Mouse (Mus musculus) forebrain, embryonic 15.5 days (tissue): ENCODE data around the gene Stox2. TPM values are rescaled to one million over a fixed set of nuclear protein-coding genes. Genes with fewer than 3 reads are reported as not detected.

Experiments
- ATAC-seq: fragments of 200-750 bp; cut with Nextera tagmentation; replicated peaks from 2 replicates; pipeline ENCODE4 v1.8.0; 2017; ENCODE audit warnings: mild to moderate bottlenecking, moderate TSS enrichment, moderate library complexity
- H3K27ac ChIP-seq: fragments of 300-500 bp; sonication (generic); replicated peaks from 2 replicates; pipeline ENCODE4 v1.5.1; 2015; ENCODE audit warnings: mild to moderate bottlenecking, inconsistent platforms
- H3K27me3 ChIP-seq: fragments of 300-500 bp; sonication (generic); 2 replicates; pipeline ENCODE4 v1.6.1; 2015; ENCODE audit warnings: inconsistent platforms
- H3K36me3 ChIP-seq: fragments of 300-500 bp; sonication (generic); 2 replicates; pipeline ENCODE4 v1.6.1; 2015; ENCODE audit warnings: mild to moderate bottlenecking, inconsistent platforms
- H3K4me1 ChIP-seq: fragments of 300-500 bp; sonication (generic); 2 replicates; pipeline ENCODE4 v1.6.1; 2015; ENCODE audit warnings: inconsistent platforms
- H3K4me2 ChIP-seq: fragments of 300-500 bp; sonication (generic); replicated peaks from 2 replicates; pipeline ENCODE4 v1.6.1; 2015; ENCODE audit warnings: mild to moderate bottlenecking, inconsistent platforms
- H3K4me3 ChIP-seq: fragments of 300-500 bp; sonication (generic); 2 replicates; pipeline ENCODE4 v1.5.1; 2015; ENCODE audit warnings: mild to moderate bottlenecking, inconsistent platforms
- H3K9ac ChIP-seq: fragments of 300-500 bp; sonication (generic); replicated peaks from 2 replicates; pipeline ENCODE4 v1.6.1; 2015; ENCODE audit warnings: mild to moderate bottlenecking, inconsistent platforms
- H3K9me3 ChIP-seq: fragments of 300-500 bp; sonication (generic); 2 replicates; pipeline ENCODE4 v1.6.1; 2016; ENCODE audit warnings: inconsistent platforms
- WGBS: fragments of 180-500 bp; shearing (Covaris S2); methylation state at CpG from one replicate; pipeline ENCODE4 v1.1.7; 2015; ENCODE audit warnings: mixed read lengths; 5-methylcytosine and 5-hydroxymethylcytosine counted together
- polyA plus RNA-seq: library from polyadenylated mRNA; unstranded; fragments of >200 nt; fragmentation: Nextera tagmentation; extraction: Ambion mirVana; gene quantifications from 2 replicates; pipeline ENCODE4 v1.2.1, GENCODE M21; 2015

Stox2 gene
- polyA plus RNA-seq, 1 experiment from 2014 or later: 47.2 TPM

DNA sequence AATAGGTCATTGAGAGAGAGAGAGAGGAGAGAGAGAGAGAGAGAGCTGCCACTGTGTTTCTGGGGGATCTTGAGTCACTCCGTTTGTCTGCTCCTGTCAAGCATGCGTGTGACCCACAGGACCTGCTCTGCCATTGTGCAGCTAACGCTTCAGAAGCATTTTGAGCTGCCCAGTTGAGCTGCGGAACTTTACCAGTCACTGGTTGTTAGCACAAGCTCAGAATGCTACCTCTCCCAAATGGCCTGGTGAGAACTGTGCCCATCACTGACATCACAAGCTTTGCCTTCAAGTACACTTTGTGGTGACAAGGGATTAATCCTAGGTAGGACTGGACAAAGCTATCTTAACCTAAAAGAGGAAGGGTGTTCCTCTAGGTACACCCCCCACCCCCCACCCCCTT lies 263.9 kb downstream of the Stox2 start:
- Histone ChIP-seq H3K27ac (no peak overlapping the region), H3K4me2 (no peak overlapping the region), H3K9me3 (no peaks in the 10 kb centered on the region), H3K4me1 (0 out of 2 replicates have a peak, but pooled peaks cover 3% of the 10 kb centered on the region), H3K4me3 (no peak overlapping the region), H3K9ac (no peak overlapping the region), H3K27me3 (no peaks in the 10 kb centered on the region), H3K36me3 (peaks cover 29% of the 10 kb centered on the region)
- WGBS: 73% methylated on average over 4 of the region's 4 CpGs
- no peak for ATAC-seq

DNA sequence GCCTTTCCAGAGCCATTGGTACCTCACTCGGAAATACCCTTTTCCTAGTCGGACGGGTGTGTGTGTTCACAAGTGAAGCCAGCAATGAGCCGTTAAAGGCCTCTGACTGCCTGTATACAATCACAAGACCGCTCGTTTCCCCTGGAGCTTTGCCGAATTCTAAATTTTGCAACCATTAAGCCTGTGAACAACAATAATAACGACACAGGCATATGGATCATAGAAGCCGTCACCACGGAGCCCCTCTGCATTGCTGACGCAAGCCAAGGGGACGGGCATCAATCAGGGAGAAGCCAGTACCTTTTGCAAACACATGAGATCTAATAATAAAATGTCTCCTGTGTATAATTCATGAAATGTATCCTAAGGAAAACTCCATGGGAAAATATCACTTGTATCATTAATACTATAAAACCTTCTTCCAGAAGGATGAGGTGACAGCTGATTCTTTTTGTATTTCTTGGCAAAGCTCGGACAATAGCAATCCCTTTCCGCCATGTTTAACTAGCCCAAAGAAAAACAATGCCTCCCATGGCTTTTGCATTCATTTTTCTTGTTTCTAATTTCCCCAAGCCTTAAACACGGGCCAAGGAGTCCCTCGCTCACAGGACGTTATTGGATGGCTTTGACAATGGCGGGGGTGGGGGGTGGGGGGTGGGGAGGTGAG lies 265.0 kb downstream of the Stox2 start:
- Histone ChIP-seq H3K36me3 (peaks cover 22% of the 10 kb centered on the region), H3K9me3 (no peaks in the 10 kb centered on the region), H3K27me3 (no peaks in the 10 kb centered on the region), H3K27ac (no peak overlapping the region), H3K9ac (no peak overlapping the region), H3K4me2 (no peak overlapping the region), H3K4me1 (0 out of 2 replicates have a peak, but pooled peaks cover 3% of the 10 kb centered on the region), H3K4me3 (no peak overlapping the region)
- 61% methylated on average over 18 of the region's 18 CpGs for WGBS
- no peak for ATAC-seq

DNA sequence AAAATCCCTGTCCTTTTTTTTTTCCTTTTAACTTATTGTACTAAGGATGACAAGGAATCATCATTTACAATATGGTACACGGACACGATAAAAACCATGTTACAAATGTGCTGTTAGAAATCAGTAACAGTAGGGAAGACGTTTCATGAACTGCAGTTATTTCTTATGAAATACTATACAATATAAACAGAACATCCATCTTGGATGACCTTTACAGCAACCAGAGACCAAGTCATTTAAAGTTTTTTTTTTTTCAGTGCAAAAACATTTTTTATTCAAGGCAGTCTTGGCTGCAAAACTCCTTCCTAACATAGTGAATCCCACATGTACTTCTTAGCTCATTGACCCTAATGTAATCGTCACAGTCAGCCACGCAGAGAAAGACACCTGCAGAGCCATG lies 266.0 kb downstream of the Stox2 start:
- H3K9me3 ChIP-seq: no peaks in the 10 kb centered on the region
- H3K27ac ChIP-seq: no peak overlapping the region
- no peak for ATAC-seq
- 0 out of 2 replicates have a peak, but pooled peaks cover 3% of the 10 kb centered on the region for H3K4me1 ChIP-seq
- H3K9ac ChIP-seq: no peak overlapping the region
- H3K4me3 ChIP-seq: no peak overlapping the region
- 86% methylated on average over 5 of the region's 5 CpGs for WGBS
- no peaks in the 10 kb centered on the region for H3K27me3 ChIP-seq
- H3K36me3 ChIP-seq: peaks cover 12% of the 10 kb centered on the region; the same call in 1 of the 2 replicates
- no peak overlapping the region for H3K4me2 ChIP-seq

DNA sequence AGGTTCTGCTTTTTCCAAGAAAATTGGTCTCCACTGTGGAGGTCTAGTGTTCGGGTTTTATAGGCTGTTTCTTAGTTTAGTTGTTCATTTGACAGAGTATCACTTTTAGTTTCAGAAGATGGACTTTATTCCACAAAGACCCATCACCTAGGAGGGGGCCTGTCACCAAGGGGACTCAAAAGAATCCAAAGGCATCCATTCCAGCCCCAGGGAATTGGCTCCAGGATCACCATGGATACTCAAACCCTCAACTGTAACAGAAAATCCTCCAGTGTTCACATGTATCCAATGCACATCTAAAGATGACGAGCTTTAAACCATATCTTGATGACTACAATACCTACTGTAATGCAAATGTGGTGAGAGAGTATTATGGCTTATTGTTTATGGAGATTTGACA lies 267.4 kb downstream of the Stox2 start:
- Histone ChIP-seq H3K27ac (no peak overlapping the region), H3K27me3 (no peaks in the 10 kb centered on the region), H3K4me2 (no peak overlapping the region), H3K36me3 (peaks cover 3% of the 10 kb centered on the region; the same call in 1 of the 2 replicates), H3K9ac (no peak overlapping the region), H3K4me3 (no peak overlapping the region), H3K4me1 (0 out of 2 replicates have a peak, but pooled peaks cover 3% of the 10 kb centered on the region), H3K9me3 (no peaks in the 10 kb centered on the region)
- 70% methylated on average over 2 of the region's 2 CpGs for WGBS
- ATAC-seq: no peak

DNA sequence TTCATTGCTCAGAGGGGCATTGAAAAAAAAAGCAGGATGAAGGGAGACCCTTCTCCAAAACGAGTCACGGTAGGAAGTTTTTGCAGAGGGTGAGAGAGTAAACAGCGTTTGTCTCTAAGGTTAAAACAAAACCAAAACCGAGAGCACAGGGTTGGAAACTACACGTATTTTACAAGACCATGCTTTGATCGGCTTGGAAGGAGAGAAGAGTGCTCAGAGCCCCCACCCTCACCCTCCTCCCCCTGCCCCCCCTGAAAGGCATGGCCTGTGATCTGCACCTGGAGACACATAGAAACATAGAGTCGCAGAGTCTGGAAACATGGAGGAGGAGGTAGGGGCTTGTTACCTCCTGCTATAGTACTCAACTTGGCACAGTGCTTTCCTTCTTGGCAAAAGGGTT lies 272.3 kb downstream of the Stox2 start:
- H3K4me1 ChIP-seq: no peaks in the 10 kb centered on the region
- 77% methylated on average over 7 of the region's 7 CpGs for WGBS
- H3K27ac ChIP-seq: no peak overlapping the region
- no peaks in the 10 kb centered on the region for H3K9me3 ChIP-seq
- H3K9ac ChIP-seq: no peak overlapping the region
- H3K36me3 ChIP-seq: no peaks in the 10 kb centered on the region
- no peaks in the 10 kb centered on the region for H3K27me3 ChIP-seq
- no peak for ATAC-seq
- no peak overlapping the region for H3K4me3 ChIP-seq
- no peak overlapping the region for H3K4me2 ChIP-seq

DNA sequence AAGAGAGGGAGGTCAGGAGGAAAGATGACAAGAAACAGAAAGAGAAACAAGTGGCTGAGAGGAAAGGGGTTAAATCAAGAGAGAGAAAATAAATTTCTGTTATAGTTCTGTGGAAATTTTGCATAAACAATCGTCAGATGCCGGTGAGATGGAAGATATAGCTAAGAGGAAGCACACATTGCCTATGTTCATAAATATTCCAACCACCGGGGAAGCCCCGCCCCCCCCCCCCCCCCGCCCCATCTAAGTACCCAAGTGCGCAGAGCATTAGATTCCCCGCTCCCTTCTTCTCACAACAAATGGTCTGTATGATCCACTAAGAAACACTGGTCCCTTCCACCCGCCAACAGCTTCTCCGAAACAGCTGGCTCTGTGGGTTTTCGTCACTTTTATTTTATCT lies 273.3 kb downstream of the Stox2 start:
- WGBS: 84% methylated on average over 10 of the region's 10 CpGs

DNA sequence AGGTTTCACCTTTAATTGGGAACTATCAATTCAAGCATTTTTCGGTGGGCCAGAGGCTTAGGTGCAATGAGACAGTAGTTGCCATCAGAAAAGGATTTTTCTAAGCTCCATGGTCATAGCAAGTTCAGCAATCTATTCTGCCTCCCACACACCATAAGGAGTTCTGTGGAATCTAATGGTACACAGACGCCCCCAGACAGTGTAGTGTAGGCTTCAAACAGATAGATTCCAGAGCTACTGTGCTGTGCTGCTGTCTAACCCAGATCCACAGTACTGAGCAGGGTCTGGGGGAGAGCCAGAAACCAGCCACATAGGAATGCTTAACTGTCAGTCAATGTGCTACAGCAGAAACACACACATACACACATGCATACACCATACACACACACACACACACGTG lies 285.5 kb downstream of the Stox2 start:
- H3K4me1 ChIP-seq: no peaks in the 10 kb centered on the region
- H3K9me3 ChIP-seq: no peaks in the 10 kb centered on the region
- H3K36me3 ChIP-seq: peaks cover 2% of the 10 kb centered on the region; the same call in 1 of the 2 replicates
- no peak for ATAC-seq
- H3K27ac ChIP-seq: no peak overlapping the region
- H3K9ac ChIP-seq: no peak overlapping the region
- WGBS: 91% methylated on average over 3 of the region's 3 CpGs
- H3K4me3 ChIP-seq: no peak overlapping the region
- H3K27me3 ChIP-seq: no peaks in the 10 kb centered on the region
- H3K4me2 ChIP-seq: no peak overlapping the region

More for the DNA sequence above, 273.3 kb downstream of the Stox2 start:
- Histone ChIP-seq H3K9ac (no peak overlapping the region), H3K27ac (no peak overlapping the region), H3K36me3 (0 out of 2 replicates have a peak, but pooled peaks cover 8% of the 10 kb centered on the region), H3K27me3 (no peaks in the 10 kb centered on the region), H3K4me2 (no peak overlapping the region), H3K9me3 (no peaks in the 10 kb centered on the region), H3K4me3 (no peak overlapping the region), H3K4me1 (no peaks in the 10 kb centered on the region)
- ATAC-seq: no peak

DNA sequence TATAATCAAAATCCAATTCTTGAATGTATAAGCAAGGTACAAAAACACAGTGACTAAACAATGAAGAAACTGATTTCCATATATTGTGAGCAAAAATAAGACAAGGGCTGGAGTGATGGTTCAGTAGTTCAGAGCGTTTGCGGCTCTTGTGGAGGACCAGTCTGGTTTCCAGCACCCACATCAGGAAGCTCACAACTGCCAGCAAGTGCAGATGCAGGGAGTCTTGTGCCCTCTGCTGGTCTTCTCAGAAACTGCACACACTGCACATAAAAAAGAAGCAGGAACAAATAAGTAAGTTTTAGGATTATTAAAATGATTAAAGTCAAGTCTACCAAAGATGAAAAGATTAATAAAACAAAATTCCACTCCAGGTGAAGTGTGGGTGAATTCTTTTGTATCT lies 291.6 kb downstream of the Stox2 start:
- 98% methylated on average over 2 of the region's 2 CpGs for WGBS

DNA sequence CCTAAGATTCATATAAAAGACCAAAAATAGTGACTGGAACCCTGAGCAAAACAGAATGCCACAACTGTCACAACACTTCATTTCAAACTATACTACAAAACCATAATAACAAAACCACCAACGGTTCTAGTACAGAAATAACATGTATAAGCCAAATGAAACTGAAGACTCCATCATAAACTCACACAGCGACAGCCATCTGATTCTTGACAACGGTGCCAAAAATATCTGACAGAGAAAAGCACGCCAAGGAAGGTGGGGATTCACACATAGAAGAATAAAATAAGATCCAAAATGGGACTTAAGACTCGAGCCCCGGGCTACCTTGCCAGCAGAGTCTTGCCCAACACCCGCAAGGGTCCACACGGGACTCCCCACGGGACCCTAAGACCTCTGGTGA lies 300.9 kb downstream of the Stox2 start:
- ATAC-seq: no peak
- H3K36me3 ChIP-seq: peaks cover 2% of the 10 kb centered on the region; the same call in 1 of the 2 replicates
- no peaks in the 10 kb centered on the region for H3K27me3 ChIP-seq
- 83% methylated on average over 8 of the region's 9 CpGs for WGBS
- H3K9ac ChIP-seq: no peak overlapping the region
- no peak overlapping the region for H3K4me3 ChIP-seq
- no peak overlapping the region for H3K4me2 ChIP-seq
- no peaks in the 10 kb centered on the region for H3K9me3 ChIP-seq
- H3K4me1 ChIP-seq: no peaks in the 10 kb centered on the region
- no peak overlapping the region for H3K27ac ChIP-seq

More for the DNA sequence above, 291.6 kb downstream of the Stox2 start:
- Histone ChIP-seq H3K9ac (no peak overlapping the region), H3K27ac (no peak overlapping the region), H3K27me3 (no peaks in the 10 kb centered on the region), H3K36me3 (peaks cover 20% of the 10 kb centered on the region), H3K9me3 (peaks cover 12% of the 10 kb centered on the region; the same call in 1 of the 2 replicates), H3K4me1 (no peaks in the 10 kb centered on the region), H3K4me3 (no peak overlapping the region), H3K4me2 (no peak overlapping the region)
- no peak for ATAC-seq

DNA sequence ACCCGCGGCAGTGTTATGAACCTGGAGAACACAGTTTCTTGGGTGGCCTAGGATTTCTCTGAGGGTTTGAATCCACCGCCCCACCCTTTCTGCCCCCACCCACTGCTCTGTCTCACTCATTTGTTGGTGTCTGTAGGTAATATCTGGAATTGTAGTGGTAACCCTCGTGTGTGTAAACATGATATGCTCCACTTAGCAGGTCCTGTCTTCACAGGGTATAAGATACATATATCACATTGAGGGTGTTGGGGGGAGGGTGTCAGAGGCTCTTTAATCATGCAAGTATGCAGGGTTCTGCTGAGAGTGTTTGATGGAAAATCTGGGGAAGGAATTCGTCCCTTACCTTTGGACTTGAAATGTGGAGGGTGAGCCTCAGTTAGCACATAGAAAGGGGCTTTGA lies 310.1 kb downstream of the Stox2 start:
- Histone ChIP-seq H3K36me3 (no peaks in the 10 kb centered on the region), H3K4me3 (no peak overlapping the region), H3K27ac (no peak overlapping the region), H3K4me2 (no peak overlapping the region), H3K27me3 (no peaks in the 10 kb centered on the region), H3K9me3 (no peaks in the 10 kb centered on the region), H3K9ac (no peak overlapping the region), H3K4me1 (no peaks in the 10 kb centered on the region)
- ATAC-seq: no peak
- WGBS: 50% methylated on average over 5 of the region's 5 CpGs

DNA sequence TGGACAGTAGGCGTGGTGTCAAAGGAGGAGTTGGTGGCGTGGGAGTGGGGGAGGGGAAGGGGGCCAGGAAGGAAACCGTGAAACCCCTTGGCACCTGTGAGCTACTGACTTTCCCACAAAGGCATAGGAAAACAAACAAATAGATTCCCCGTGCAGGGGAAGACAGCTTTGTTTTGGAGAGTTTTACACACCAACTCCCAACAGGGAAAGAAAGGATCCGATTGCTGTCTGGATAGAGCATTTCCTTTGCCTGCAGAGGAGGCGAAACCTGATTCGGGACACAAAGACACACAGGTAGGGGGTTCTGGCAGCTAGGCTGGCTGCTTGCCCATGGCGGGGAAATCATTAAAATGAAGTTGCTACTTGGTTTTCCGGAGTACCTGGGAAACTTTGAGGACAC lies 310.6 kb downstream of the Stox2 start:
- no peak overlapping the region for H3K4me2 ChIP-seq
- no peak overlapping the region for H3K4me3 ChIP-seq
- 19% methylated on average over 9 of the region's 9 CpGs for WGBS

DNA sequence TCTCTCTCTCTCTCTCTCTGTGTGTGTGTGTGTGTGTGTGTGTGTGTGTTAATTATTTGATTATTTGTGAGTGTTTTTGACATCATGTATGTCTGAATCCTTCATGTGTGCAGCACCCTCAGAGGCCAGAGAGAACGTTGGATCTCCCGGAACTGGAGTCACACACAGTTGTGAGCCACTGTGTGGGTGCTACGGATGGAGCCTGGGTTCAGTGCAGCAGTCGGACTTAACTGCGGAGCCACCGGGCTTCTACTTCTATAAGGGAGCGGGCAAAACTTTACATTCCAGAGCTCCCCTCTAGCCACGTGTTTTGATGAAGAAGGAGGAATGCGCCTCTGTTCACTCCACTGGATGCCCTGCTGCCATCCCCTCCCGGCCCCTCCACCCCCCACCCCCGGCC lies 311.4 kb downstream of the Stox2 start:
- no peak overlapping the region for H3K9ac ChIP-seq
- H3K4me1 ChIP-seq: no peaks in the 10 kb centered on the region
- no peak overlapping the region for H3K4me3 ChIP-seq
- ATAC-seq: no peak
- H3K36me3 ChIP-seq: no peaks in the 10 kb centered on the region
- WGBS: 56% methylated on average over 11 of the region's 11 CpGs
- H3K4me2 ChIP-seq: no peak overlapping the region
- H3K9me3 ChIP-seq: no peaks in the 10 kb centered on the region
- H3K27me3 ChIP-seq: no peaks in the 10 kb centered on the region
- H3K27ac ChIP-seq: no peak overlapping the region

More for the DNA sequence above, 310.6 kb downstream of the Stox2 start:
- Histone ChIP-seq H3K36me3 (no peaks in the 10 kb centered on the region), H3K27me3 (no peaks in the 10 kb centered on the region), H3K4me1 (no peaks in the 10 kb centered on the region), H3K9ac (no peak overlapping the region), H3K27ac (no peak overlapping the region), H3K9me3 (no peaks in the 10 kb centered on the region)
- no peak for ATAC-seq

DNA sequence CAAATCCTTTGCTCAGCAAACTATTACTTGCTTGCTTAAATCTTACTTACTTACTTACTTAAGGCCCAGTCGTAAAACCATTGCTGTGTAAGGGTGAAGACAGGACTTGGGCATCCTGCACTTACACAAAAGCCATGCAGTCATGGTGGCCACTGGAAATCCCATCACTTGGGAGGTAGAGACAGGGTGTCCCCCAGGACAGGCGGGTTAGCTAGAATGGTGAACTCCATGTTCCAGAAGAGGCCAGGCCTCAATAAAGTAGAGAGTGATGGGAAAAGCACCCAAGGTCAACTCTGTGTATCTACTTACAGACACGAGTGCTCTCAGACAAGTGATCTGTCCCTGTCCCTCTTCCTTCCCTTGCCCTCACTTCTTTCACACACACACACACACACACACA lies 312.8 kb downstream of the Stox2 start:
- no peak overlapping the region for H3K27ac ChIP-seq
- H3K9ac ChIP-seq: no peak overlapping the region
- no peaks in the 10 kb centered on the region for H3K27me3 ChIP-seq
- no peaks in the 10 kb centered on the region for H3K9me3 ChIP-seq
- no peak for ATAC-seq
- no peak overlapping the region for H3K4me2 ChIP-seq
- H3K36me3 ChIP-seq: no peaks in the 10 kb centered on the region
- no peaks in the 10 kb centered on the region for H3K4me1 ChIP-seq
- WGBS: 96% methylated on average over 3 of the region's 3 CpGs
- H3K4me3 ChIP-seq: no peak overlapping the region
